Mouse (Mus musculus) hindbrain, embryonic 16.5 days (tissue): ENCODE measurements around the gene Dscam. TPM values are rescaled to one million over a fixed set of nuclear protein-coding genes. Genes with fewer than 3 reads are reported as not detected.

Experiments used
- ATAC-seq: fragments of 200-750 bp; cut with Nextera tagmentation; 2 replicates; pipeline ENCODE4 v1.8.0; 2017; ENCODE audit warnings: moderate TSS enrichment, moderate library complexity
- H3K27ac ChIP-seq: fragments of 300-500 bp; sonication (generic); 2 replicates; pipeline ENCODE4 v1.5.1; 2014; ENCODE audit warnings: low read depth, mild to moderate bottlenecking, control low read depth, low read length, moderate library complexity
- H3K27me3 ChIP-seq: fragments of 300-500 bp; sonication (generic); replicated peaks from 2 replicates; pipeline ENCODE4 v1.6.1; 2014; ENCODE audit warnings: low read length; ENCODE audit not compliant: control insufficient read depth, insufficient read depth
- H3K36me3 ChIP-seq: fragments of 300-500 bp; sonication (generic); 2 replicates; pipeline ENCODE4 v1.6.1; 2014; ENCODE audit warnings: mild to moderate bottlenecking, low read length, moderate library complexity, mixed read lengths; ENCODE audit not compliant: control insufficient read depth, insufficient read depth
- H3K4me1 ChIP-seq: fragments of 300-500 bp; sonication (generic); 2 replicates; pipeline ENCODE4 v1.6.1; 2014; ENCODE audit warnings: low read depth, low read length; ENCODE audit not compliant: control insufficient read depth, insufficient read depth
- H3K4me2 ChIP-seq: fragments of 300-500 bp; sonication (generic); 2 replicates; pipeline ENCODE4 v1.6.1; 2014; ENCODE audit warnings: mild to moderate bottlenecking, low read length, control low read depth, moderate library complexity
- H3K4me3 ChIP-seq: fragments of 300-500 bp; sonication (generic); 2 replicates; pipeline ENCODE4 v1.5.1; 2014; ENCODE audit warnings: mild to moderate bottlenecking, low read length, control low read depth, moderate library complexity
- H3K9ac ChIP-seq: fragments of 300-500 bp; sonication (generic); 2 replicates; pipeline ENCODE4 v1.6.1; 2014; ENCODE audit warnings: low read depth, mild to moderate bottlenecking, control low read depth, low read length, moderate library complexity
- H3K9me3 ChIP-seq: fragments of 300-500 bp; sonication (generic); 2 replicates; pipeline ENCODE4 v1.6.1; 2014; ENCODE audit warnings: mild to moderate bottlenecking, low read length, moderate library complexity; ENCODE audit not compliant: control insufficient read depth
- WGBS: fragments of 180-500 bp; shearing (Covaris S2); extraction: QIAGEN DNeasy Blood & Tissue Kit; methylation state at CpG from one replicate; pipeline ENCODE4 v1.1.7; 2014; 5-methylcytosine and 5-hydroxymethylcytosine counted together
- polyA plus RNA-seq: library from polyadenylated mRNA; unstranded; fragments of >200 nt; fragmentation: Nextera tagmentation; extraction: Ambion mirVana; gene quantifications from 2 replicates; pipeline ENCODE4 v1.2.1, GENCODE M21; 2015

Gene Dscam
- polyA plus RNA-seq, 1 experiment from 2014 or later = 13.1 TPM

DNA sequence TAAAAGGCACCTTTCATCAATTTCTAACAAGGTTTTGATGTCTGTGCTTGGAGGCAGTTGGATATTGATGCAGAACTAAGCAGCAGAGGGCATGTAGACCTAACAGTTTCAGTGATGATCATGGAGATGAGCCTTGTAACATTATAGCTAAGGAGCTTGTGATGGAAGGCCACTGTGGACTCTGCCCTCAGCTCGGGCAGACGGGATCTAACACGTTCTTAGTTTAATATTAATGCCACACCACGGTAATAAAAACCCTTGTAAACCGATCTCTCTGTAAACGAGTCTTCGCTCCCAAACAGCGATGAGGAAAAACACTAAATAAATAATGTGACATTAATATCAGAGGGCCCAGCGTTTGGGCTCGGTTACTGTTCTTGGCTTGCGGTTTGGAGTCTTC is 569.8 kb downstream of the Dscam start:
- ATAC-seq = no peak
- Histone ChIP-seq H3K27me3 (no peaks in the 10 kb centered on the region), H3K9me3 (no peaks in the 10 kb centered on the region), H3K27ac (no peak overlapping the region), H3K9ac (no peak overlapping the region), H3K4me2 (no peak overlapping the region), H3K36me3 (0 out of 2 replicates have a peak, but pooled peaks cover 2% of the 10 kb centered on the region), H3K4me1 (no peaks in the 10 kb centered on the region), H3K4me3 (no peak overlapping the region)
- WGBS = 88% methylated on average over 11 of the region's 11 CpGs

DNA sequence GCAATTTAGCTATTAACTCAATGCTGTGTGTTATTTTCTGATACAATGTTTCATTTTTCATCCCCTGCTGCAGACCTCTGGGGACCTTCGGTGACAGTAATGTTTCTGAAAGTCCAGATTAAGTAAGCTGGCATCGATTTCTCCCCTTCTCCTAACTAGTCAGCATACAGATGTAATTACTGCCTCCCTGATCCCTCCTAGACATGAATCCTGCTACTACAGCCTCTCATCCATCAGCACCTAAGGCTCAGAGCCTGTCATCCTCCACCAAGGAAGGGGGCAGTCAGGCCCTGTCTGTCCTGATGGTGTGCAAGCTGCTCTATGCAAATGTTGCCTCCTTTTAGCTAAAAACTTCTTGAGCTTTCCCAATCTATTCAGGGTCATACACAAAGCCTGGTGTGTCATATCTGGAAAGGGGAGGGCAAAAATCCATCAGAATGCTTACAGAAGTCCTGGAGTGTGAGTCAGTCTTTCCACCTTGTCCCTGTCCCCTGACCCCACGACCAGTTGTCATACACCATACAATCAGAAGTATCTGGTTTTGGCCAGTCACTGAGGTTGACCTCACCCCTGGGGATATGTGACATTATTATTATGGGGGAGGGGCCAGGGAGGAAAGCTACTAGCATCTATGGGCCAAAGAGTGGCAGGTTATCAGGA is 571.0 kb downstream of the Dscam start:
- Histone ChIP-seq H3K9me3 (no peaks in the 10 kb centered on the region), H3K9ac (no peak overlapping the region), H3K36me3 (0 out of 2 replicates have a peak, but pooled peaks cover 2% of the 10 kb centered on the region), H3K4me2 (no peak overlapping the region), H3K27ac (no peak overlapping the region), H3K4me3 (no peak overlapping the region), H3K27me3 (no peaks in the 10 kb centered on the region), H3K4me1 (no peaks in the 10 kb centered on the region)
- WGBS = 77% methylated on average over 3 of the region's 3 CpGs
- peak; percentile 40; the same call in 1 of the 2 replicates for ATAC-seq

DNA sequence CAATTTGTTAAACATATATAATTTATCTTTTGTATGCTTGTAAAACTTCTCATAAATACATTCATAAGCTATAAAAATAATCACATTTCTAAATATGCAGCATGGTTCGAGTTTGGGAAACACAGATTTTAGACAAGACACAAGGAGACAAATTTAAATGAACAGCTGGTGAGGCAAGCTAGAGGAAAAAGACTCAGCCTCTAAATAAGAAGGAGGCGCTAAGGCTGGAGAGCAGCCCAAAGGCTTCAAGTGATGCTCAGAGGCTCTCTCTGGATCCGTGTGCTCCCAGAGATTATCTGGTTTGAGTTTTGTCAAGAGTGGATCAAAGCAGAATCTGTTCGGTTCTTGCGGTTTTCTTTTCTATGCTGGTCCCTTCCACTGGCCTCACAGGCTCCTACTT is 594.7 kb downstream of the Dscam start:
- Histone ChIP-seq H3K4me1 (no peaks in the 10 kb centered on the region), H3K4me3 (no peak overlapping the region), H3K9ac (no peak overlapping the region), H3K4me2 (no peak overlapping the region), H3K9me3 (no peaks in the 10 kb centered on the region), H3K27me3 (no peaks in the 10 kb centered on the region), H3K27ac (no peak overlapping the region), H3K36me3 (no peaks in the 10 kb centered on the region)
- no peak for ATAC-seq
- WGBS = 91% methylated on average over 5 of the region's 5 CpGs

DNA sequence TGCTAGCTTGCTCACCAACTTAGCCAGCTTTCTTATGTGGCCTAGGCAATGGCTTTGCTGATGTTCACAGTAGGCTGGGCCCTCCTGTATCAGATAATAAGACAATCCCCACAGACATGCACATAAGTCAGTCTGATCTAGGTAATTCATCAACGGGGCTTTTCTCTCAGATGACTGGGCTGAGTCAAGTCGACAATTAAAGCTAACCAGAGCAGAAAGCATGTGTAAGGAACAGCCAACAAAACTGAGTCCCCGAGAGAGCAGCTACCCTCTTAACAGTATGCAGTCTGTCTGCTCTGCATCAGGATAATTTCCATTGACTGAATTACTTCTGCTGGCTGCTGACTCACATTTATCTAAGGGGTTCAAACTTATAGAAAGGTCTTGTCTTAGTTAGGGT is 603.1 kb downstream of the Dscam start:
- H3K4me2 ChIP-seq = no peak overlapping the region
- H3K27ac ChIP-seq = no peak overlapping the region
- H3K27me3 ChIP-seq = no peaks in the 10 kb centered on the region
- ATAC-seq = no peak
- WGBS = 45% methylated on average over 3 of the region's 3 CpGs
- no peaks in the 10 kb centered on the region for H3K36me3 ChIP-seq
- no peak overlapping the region for H3K9ac ChIP-seq
- no peak overlapping the region for H3K4me3 ChIP-seq
- H3K9me3 ChIP-seq = no peaks in the 10 kb centered on the region
- peaks cover 7% of the 10 kb centered on the region for H3K4me1 ChIP-seq

DNA sequence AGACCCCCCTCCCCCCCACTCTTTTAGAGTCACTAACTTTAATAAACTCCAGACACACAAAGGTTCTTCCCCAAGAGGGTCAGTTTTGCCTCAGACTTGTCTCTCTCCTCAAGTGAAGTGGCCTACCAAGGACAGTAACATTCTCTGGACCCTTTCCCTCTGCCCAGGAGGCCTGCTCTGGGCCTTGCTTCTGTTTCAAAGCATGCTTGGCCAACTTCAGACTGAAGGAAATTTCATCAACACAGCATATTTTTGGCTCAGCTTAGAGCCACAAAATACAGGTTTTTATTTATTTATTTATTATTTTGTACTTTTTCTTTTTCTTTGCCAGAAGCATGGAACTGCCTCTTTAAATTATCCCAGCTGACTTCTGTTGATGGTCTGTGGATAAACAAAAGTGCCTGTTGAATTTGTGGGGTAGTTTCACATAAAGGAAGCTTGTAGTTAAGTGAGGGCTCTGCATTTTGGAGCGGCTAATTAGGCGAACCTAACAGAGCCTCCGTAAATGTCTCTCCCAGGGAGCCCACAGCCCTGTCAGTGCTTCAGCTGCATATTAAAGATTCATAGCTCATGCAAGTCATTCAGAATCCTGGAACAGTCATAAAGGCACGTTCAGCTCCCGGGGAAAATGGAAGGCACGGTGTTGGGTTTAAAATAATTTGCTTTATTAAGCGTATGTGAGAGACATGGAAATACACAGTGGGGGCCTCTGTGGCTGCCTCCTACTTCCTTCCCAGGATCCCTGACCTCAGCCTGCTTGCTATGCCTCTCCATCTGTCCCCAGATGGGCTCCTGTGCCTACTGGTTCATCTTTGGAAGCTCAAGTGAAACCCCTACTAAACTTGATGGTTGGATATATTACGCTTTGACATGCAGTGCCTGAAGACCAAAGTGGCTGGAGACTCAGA is 606.9 kb downstream of the Dscam start:
- H3K27ac ChIP-seq = peak overlapping the region; percentile 67
- peaks cover 7% of the 10 kb centered on the region for H3K4me1 ChIP-seq
- H3K27me3 ChIP-seq = no peaks in the 10 kb centered on the region
- H3K4me2 ChIP-seq = no peak overlapping the region
- no peak overlapping the region for H3K9ac ChIP-seq
- H3K9me3 ChIP-seq = no peaks in the 10 kb centered on the region
- 24% methylated on average over 8 of the region's 8 CpGs for WGBS
- peak; percentile 86 for ATAC-seq
- H3K36me3 ChIP-seq = no peaks in the 10 kb centered on the region
- H3K4me3 ChIP-seq = no peak overlapping the region

DNA sequence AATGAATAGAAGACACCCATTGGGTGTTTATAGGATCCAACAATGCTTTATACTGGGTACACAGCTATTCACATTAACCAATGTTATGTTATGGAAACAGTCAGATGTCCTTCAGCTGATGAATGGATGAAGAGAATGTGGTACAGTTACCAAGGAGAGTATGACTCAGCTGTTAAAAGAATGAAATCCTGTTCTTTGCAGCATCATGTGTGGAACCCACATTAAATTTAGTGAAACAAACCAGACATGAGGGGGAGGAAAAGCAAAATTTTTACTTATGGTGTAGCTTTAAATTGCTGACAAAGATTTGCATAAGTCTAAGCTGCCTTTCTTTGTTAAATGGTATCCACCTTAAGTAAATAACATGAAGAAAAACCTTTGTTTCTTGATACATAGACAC is 610.8 kb downstream of the Dscam start:
- Histone ChIP-seq H3K9ac (no peak overlapping the region), H3K36me3 (no peaks in the 10 kb centered on the region)

DNA sequence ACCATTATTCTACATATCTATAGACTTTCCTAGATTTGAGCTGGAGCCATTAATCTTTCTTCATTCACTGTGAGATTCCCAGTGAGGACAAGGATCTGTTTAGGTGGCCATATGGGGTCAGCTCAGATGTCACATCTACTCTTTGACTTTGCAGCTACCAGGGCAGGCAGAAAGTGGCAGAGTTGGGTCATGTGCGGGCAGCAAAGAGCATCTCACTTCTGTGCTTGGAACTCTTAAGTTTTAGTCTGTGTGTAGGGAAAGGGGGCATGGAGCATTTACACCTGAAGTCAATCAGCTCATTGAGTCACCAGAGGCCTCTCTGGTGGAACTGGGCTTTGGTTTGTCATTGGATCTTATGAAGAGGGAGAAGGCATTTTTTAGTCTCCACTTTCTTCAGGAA is 612.2 kb downstream of the Dscam start:
- 89% methylated on average over 1 of the region's 1 CpGs for WGBS
- no peak for ATAC-seq
- Histone ChIP-seq H3K27me3 (no peaks in the 10 kb centered on the region), H3K4me3 (no peak overlapping the region), H3K9me3 (no peaks in the 10 kb centered on the region), H3K36me3 (no peaks in the 10 kb centered on the region), H3K4me2 (no peak overlapping the region), H3K9ac (no peak overlapping the region), H3K27ac (no peak overlapping the region), H3K4me1 (no peaks in the 10 kb centered on the region; the same call in none of the 2 replicates)

More for the DNA sequence above, 610.8 kb downstream of the Dscam start:
- Histone ChIP-seq H3K4me2 (no peak overlapping the region), H3K9me3 (no peaks in the 10 kb centered on the region), H3K4me3 (no peak overlapping the region), H3K27me3 (no peaks in the 10 kb centered on the region), H3K4me1 (peaks cover 7% of the 10 kb centered on the region), H3K27ac (no peak overlapping the region)
- no peak for ATAC-seq

DNA sequence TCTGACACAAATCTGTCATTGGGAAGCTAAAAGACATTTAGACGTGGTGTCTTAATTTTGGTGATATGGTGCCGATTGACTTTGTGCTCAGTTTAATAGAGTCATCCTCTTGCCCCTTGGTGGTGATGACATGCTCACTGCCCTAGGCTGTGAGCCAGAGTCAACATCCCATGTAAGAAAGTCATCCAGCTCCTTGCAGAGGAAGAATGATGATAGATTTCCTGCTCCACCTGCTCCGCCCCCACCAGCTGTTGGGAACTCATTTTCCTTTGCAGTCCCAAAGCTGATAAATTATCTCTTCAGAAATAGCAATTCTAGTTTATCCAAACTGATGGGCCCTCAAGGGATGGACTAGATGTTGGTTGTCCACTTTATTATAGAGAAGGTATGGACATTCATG is 613.9 kb downstream of the Dscam start:
- Histone ChIP-seq H3K36me3 (no peaks in the 10 kb centered on the region), H3K4me2 (no peak overlapping the region), H3K27ac (no peak overlapping the region), H3K27me3 (no peaks in the 10 kb centered on the region), H3K4me3 (no peak overlapping the region), H3K9me3 (no peaks in the 10 kb centered on the region), H3K9ac (no peak overlapping the region), H3K4me1 (no peaks in the 10 kb centered on the region)
- ATAC-seq = no peak
- 66% methylated on average over 3 of the region's 3 CpGs for WGBS

DNA sequence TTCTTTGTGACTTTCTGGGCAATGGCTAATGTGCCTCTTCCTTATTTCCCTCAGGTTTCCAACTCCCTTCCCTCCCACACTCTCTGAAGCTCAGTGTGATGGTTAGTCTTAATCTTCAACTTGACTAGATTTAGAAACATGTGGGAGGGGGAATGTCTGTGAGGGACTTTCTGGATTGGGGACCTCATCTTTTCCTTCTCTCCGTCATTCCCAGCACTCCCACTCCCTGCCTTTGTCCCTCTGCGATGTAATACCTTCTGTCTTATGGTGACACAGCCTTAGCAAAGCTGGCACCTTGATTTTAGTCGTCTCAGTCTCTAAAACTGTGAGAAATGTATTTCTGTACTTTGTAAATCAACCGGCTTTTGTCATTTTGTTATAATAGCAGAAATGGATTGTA is 615.1 kb downstream of the Dscam start:
- no peak for ATAC-seq
- Histone ChIP-seq H3K36me3 (no peaks in the 10 kb centered on the region), H3K4me3 (no peak overlapping the region), H3K4me1 (no peaks in the 10 kb centered on the region), H3K9me3 (no peaks in the 10 kb centered on the region), H3K9ac (no peak overlapping the region), H3K27me3 (no peaks in the 10 kb centered on the region), H3K4me2 (no peak overlapping the region), H3K27ac (no peak overlapping the region)
- WGBS = 84% methylated on average over 4 of the region's 4 CpGs
